Mouse (Mus musculus) brown adipose tissue, adult 24 weeks (tissue): ENCODE data around the gene Slc25a28. TPM values are rescaled to one million over a fixed set of nuclear protein-coding genes. Genes with fewer than 3 reads are reported as not detected.

Experiments
- polyA plus RNA-seq: library from polyadenylated mRNA; stranded (reverse); fragments of >200 nt; gene quantifications from 2 replicates; pipeline ENCODE4 v1.2.4, GENCODE M21; 2012; ENCODE audit not compliant: missing spikeins, insufficient read depth, insufficient read length

Slc25a28 gene
- polyA plus RNA-seq, 1 experiment, result 35.6 TPM

Other genes with a start within 250 kb of the Slc25a28 start
- gene Cnnm1, start 234.4 kb downstream of the Slc25a28 start, polyA plus RNA-seq, result not detected in 2 replicates
- gene Got1, start 150.3 kb downstream of the Slc25a28 start, polyA plus RNA-seq, result 21.7 and 26.5 TPM in 2 replicates
- gene Nkx2-3, start 62.6 kb downstream of the Slc25a28 start, polyA plus RNA-seq, result not detected in 2 replicates
- gene Entpd7, start 14.8 kb upstream of the Slc25a28 start, polyA plus RNA-seq, result 1.7 and 2.0 TPM in 2 replicates
- gene Cutc, start 78.1 kb upstream of the Slc25a28 start, polyA plus RNA-seq, result 19.4 and 22.1 TPM in 2 replicates
- 29.4 and 34.1 TPM in 2 replicates for gene Cox15, start 78.1 kb upstream of the Slc25a28 start, polyA plus RNA-seq
- 1.1 TPM in 1 of 2 replicates, not detected in the other for gene Abcc2, start 107.3 kb upstream of the Slc25a28 start, polyA plus RNA-seq